Mouse (Mus musculus): ENCODE measurements around the gene Nipa1. TPM values are rescaled to one million over a fixed set of nuclear protein-coding genes. Genes with fewer than 3 reads are reported as not detected.

The Nipa1 gene
- polyA plus RNA-seq, 1 experiment from 2014 or later, result 10.0 TPM

DNA sequence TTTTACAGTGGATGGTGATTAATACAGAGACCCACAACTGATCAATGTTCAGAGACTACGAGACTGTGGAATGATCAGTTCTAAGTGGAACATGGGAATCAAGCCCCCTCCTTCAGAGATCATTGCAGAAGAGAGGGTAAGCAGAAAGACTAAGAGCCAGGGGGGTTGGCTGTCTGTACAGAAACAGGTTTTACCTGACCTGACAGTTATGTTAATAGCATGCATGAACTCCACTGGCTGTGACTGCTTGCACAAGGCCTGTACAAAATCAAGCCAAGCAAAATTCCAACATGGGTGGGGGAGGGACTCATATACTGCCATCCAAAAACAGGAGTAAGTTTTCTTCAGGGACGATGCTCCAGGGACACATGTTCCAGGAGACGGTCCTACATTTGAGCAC is 28.6 kb downstream of the Nipa1 start:
- Histone ChIP-seq H3K27me3 (replicated peaks; ENCODE audit: insufficient read depth, low read length) (no peaks in the 10 kb centered on the region), H3K4me1 (ENCODE audit: insufficient read depth, low read depth, low read length) (no peaks in the 10 kb centered on the region), H3K27ac (ENCODE audit: low read length) (no peak overlapping the region), H3K9ac (replicated peaks; ENCODE audit: low read depth) (no peak overlapping the region), H3K9me3 (ENCODE audit: low read length) (no peaks in the 10 kb centered on the region), H3K4me2 (replicated peaks; ENCODE audit: low read depth, low read length) (no peak overlapping the region), H3K4me3 (ENCODE audit: low read depth, low read length) (no peak overlapping the region), H3K36me3 (ENCODE audit: insufficient read depth, low read length) (no peaks in the 10 kb centered on the region)
- ATAC-seq (no peak), DNase-seq (ENCODE audit: low spot score) (no peak)
- WGBS, result 90% methylated on average over 3 of the region's 3 CpGs
- TF ChIP-seq EP300 (IDR thresholded peaks at IDR 0.05), result no peak
- TF ChIP-seq CTCF (IDR thresholded peaks at IDR 0.05), result no peak

DNA sequence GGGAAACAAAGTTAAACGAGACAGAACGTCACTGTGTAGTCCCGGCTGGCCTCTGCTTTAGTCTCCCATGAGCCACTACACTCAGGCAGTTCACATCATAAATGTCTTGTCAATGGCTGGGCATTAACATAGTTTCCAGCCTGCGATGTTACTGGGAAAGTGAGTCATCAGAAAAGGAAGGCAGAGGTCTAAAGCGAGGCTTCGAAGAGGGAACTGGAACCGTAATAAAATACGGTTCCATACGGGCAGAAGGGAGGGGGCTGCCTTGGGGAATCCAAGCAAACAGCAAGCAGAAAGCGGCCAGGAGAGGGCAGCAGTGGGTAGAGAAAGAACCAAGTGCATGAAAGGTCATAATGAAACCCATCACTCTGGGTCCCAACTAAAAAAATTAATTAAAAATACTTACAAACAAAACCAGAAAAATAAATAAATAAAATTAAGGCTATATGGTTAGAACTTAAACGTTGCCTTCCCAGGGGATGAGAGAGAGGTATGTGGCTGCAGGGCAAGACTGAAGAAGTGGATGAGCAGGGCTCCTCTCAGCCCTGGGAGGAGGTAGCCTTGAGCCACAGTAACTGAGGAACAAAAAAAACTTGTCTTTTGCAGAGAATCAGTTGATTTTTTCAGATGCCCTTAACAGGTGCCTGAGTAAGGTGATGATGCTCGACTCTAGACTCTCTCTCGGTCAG is 33.1 kb downstream of the Nipa1 start:
- TF ChIP-seq EP300 (IDR thresholded peaks at IDR 0.05) (no peak), CTCF (IDR thresholded peaks at IDR 0.05) (peak; percentile 77)
- Histone ChIP-seq H3K27me3 (replicated peaks; ENCODE audit: insufficient read depth, low read length) (no peaks in the 10 kb centered on the region), H3K9ac (replicated peaks; ENCODE audit: low read depth) (no peak overlapping the region), H3K27ac (ENCODE audit: low read length) (no peak overlapping the region), H3K4me2 (replicated peaks; ENCODE audit: low read depth, low read length) (peak overlapping the region; percentile 37), H3K9me3 (ENCODE audit: low read length) (no peaks in the 10 kb centered on the region), H3K4me1 (ENCODE audit: insufficient read depth, low read depth, low read length) (no peaks in the 10 kb centered on the region), H3K4me3 (ENCODE audit: low read depth, low read length) (no peak overlapping the region), H3K36me3 (ENCODE audit: insufficient read depth, low read length) (no peaks in the 10 kb centered on the region)
- DNase-seq (ENCODE audit: low spot score), result peak; percentile 76
- WGBS, result 36% methylated on average over 13 of the region's 13 CpGs
- peak; percentile 62 for ATAC-seq

DNA sequence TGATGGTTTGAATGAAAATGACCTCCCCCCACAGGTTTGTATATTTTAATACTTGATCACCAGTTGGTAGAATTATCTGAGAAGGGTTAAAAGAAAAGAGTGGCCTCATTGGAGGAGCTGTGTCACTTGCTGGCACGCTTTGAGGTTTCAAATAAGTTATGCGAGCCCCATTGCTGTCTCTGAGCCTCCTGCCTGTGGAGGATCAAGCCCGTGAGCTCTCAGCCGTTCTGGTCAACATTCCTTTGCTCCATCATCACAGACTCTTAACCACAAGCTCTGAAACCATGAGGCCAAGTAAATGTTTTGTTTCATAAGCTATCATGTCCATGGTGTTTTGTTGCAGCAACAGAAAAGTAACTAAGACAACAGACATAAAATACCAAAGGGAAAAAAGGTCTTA is 35.0 kb downstream of the Nipa1 start:
- no peak overlapping the region for H3K27ac ChIP-seq (ENCODE audit: low read length)
- no peaks in the 10 kb centered on the region for H3K9me3 ChIP-seq (ENCODE audit: low read length)
- DNase-seq (ENCODE audit: low spot score), result no peak
- H3K4me1 ChIP-seq (ENCODE audit: insufficient read depth, low read depth, low read length), result no peaks in the 10 kb centered on the region
- H3K9ac ChIP-seq (replicated peaks; ENCODE audit: low read depth), result no peak overlapping the region
- no peak overlapping the region for H3K4me3 ChIP-seq (ENCODE audit: low read depth, low read length)
- no peaks in the 10 kb centered on the region for H3K36me3 ChIP-seq (ENCODE audit: insufficient read depth, low read length)
- no peak for ATAC-seq
- WGBS, result 66% methylated on average over 4 of the region's 4 CpGs
- H3K4me2 ChIP-seq (replicated peaks; ENCODE audit: low read depth, low read length), result no peak overlapping the region
- no peak for TF ChIP-seq CTCF (IDR thresholded peaks at IDR 0.05)
- no peak for TF ChIP-seq EP300 (IDR thresholded peaks at IDR 0.05)
- no peaks in the 10 kb centered on the region for H3K27me3 ChIP-seq (replicated peaks; ENCODE audit: insufficient read depth, low read length)

DNA sequence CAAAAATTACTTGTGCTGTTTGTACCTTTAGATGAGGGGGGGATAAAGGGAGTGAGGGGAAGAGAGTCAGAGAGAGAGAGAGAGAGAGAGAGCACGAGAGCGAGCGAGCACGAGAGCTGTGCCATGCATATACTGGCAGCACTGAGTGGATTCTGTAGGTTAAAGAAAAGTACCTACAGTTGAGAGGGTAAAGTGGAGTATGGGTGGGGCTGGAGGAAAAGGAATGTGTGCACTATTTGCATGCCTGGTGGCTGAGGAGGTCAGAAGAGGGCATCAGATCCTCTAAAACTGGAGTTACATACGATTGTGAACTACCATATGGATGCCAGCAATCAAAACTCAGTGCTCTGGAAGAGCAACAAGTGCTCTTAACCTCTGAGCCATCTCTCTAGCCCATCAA is 36.6 kb downstream of the Nipa1 start:
- Histone ChIP-seq H3K4me3 (ENCODE audit: low read depth, low read length) (no peak overlapping the region), H3K9me3 (ENCODE audit: low read length) (no peaks in the 10 kb centered on the region), H3K4me1 (ENCODE audit: insufficient read depth, low read depth, low read length) (no peaks in the 10 kb centered on the region), H3K9ac (replicated peaks; ENCODE audit: low read depth) (no peak overlapping the region), H3K27me3 (replicated peaks; ENCODE audit: insufficient read depth, low read length) (no peaks in the 10 kb centered on the region), H3K36me3 (ENCODE audit: insufficient read depth, low read length) (no peaks in the 10 kb centered on the region), H3K27ac (ENCODE audit: low read length) (no peak overlapping the region), H3K4me2 (replicated peaks; ENCODE audit: low read depth, low read length) (0 out of 2 replicates have a peak overlapping the region, but pooled peaks have one; percentile 5)
- no peak; the same call in 1 of the 2 replicates for TF ChIP-seq EP300 (IDR thresholded peaks at IDR 0.05)
- no peak for TF ChIP-seq CTCF (IDR thresholded peaks at IDR 0.05)
- DNase-seq (ENCODE audit: low spot score), result peak; percentile 57
- ATAC-seq, result peak; percentile 86
- 49% methylated on average over 5 of the region's 5 CpGs for WGBS

DNA sequence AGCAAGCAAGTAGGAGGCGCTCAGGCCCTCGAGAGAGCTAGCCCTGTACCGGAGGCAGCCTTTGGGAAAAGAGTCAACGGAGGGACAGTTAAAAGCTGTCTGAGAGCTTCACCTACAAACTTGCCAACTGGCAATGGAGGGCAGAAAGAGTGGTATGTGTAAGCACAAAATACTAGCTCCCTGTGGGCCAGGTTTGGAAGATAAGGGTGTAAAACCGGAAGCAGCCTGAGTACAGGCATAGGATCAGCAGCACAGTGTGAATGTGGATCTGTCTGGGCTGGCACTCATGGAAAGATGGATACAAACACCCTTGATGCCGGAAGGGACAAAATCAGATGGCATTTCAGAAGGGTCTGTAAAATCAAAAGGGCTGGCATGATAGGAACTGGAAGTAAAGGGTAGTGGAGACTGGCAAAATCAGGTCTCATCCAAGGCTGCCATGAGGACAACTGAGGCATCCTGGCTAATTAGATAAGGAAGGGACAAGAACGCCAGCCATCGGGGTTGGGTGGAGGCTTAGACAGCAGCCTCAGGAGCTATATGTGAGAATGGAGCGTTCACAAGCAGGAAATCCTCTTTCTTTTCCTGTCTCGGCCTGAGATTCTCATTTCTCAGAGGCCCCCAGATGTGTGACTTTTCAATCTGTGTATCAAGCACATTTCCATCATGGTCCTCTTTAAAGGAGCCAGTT is 37.6 kb downstream of the Nipa1 start:
- Histone ChIP-seq H3K9ac (replicated peaks; ENCODE audit: low read depth) (no peak overlapping the region), H3K27me3 (replicated peaks; ENCODE audit: insufficient read depth, low read length) (no peaks in the 10 kb centered on the region), H3K4me1 (ENCODE audit: insufficient read depth, low read depth, low read length) (no peaks in the 10 kb centered on the region), H3K36me3 (ENCODE audit: insufficient read depth, low read length) (no peaks in the 10 kb centered on the region), H3K27ac (ENCODE audit: low read length) (no peak overlapping the region), H3K4me3 (ENCODE audit: low read depth, low read length) (no peak overlapping the region), H3K9me3 (ENCODE audit: low read length) (no peaks in the 10 kb centered on the region), H3K4me2 (replicated peaks; ENCODE audit: low read depth, low read length) (no peak overlapping the region)
- TF ChIP-seq EP300 (IDR thresholded peaks at IDR 0.05) (no peak), CTCF (IDR thresholded peaks at IDR 0.05) (no peak)
- ATAC-seq (no peak), DNase-seq (ENCODE audit: low spot score) (no peak)
- WGBS, result 80% methylated on average over 10 of the region's 10 CpGs

DNA sequence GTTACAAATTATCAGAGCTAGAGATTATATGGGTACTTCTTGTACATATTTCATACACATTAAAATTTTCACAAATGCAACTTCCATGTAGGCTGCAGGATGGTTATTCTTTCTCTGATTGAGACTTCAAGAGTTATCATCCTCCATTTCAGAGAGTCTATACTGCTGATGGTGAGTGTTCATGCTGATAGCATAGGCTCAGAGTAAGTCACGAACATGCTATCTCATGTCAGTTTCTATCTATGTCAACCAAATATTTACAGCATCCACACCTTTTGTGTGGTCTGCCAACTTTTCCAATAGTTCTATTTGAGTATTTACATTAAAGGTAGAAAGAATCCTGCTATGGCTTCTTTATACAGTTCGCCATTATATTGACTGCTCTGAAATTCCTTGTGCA is 38.2 kb downstream of the Nipa1 start:
- H3K27me3 ChIP-seq (replicated peaks; ENCODE audit: insufficient read depth, low read length), result no peaks in the 10 kb centered on the region
- no peak for ATAC-seq
- no peaks in the 10 kb centered on the region for H3K36me3 ChIP-seq (ENCODE audit: insufficient read depth, low read length)
- no peaks in the 10 kb centered on the region for H3K4me1 ChIP-seq (ENCODE audit: insufficient read depth, low read depth, low read length)
- no peak for TF ChIP-seq EP300 (IDR thresholded peaks at IDR 0.05)
- DNase-seq (ENCODE audit: low spot score), result no peak
- no peaks in the 10 kb centered on the region for H3K9me3 ChIP-seq (ENCODE audit: low read length)
- no peak overlapping the region for H3K4me3 ChIP-seq (ENCODE audit: low read depth, low read length)
- no peak overlapping the region for H3K9ac ChIP-seq (replicated peaks; ENCODE audit: low read depth)
- no peak overlapping the region for H3K4me2 ChIP-seq (replicated peaks; ENCODE audit: low read depth, low read length)
- WGBS, result 90% methylated on average over 2 of the region's 2 CpGs
- no peak overlapping the region for H3K27ac ChIP-seq (ENCODE audit: low read length)
